Mouse (Mus musculus) neutrophil, adult 83 days (primary cell): Measurements from ENCODE around the gene Aurka. TPM values are rescaled to one million over a fixed set of nuclear protein-coding genes. Genes with fewer than 3 reads are reported as not detected.

Experiments
- total RNA-seq, 2 experiments: library from RNA; stranded (reverse); gene quantifications; one replicate each; pipeline ENCODE4 v1.2.4; 2023

Aurka gene
- 10 to 100 TPM; 56.9 to 61.2 TPM for total RNA-seq

DNA sequence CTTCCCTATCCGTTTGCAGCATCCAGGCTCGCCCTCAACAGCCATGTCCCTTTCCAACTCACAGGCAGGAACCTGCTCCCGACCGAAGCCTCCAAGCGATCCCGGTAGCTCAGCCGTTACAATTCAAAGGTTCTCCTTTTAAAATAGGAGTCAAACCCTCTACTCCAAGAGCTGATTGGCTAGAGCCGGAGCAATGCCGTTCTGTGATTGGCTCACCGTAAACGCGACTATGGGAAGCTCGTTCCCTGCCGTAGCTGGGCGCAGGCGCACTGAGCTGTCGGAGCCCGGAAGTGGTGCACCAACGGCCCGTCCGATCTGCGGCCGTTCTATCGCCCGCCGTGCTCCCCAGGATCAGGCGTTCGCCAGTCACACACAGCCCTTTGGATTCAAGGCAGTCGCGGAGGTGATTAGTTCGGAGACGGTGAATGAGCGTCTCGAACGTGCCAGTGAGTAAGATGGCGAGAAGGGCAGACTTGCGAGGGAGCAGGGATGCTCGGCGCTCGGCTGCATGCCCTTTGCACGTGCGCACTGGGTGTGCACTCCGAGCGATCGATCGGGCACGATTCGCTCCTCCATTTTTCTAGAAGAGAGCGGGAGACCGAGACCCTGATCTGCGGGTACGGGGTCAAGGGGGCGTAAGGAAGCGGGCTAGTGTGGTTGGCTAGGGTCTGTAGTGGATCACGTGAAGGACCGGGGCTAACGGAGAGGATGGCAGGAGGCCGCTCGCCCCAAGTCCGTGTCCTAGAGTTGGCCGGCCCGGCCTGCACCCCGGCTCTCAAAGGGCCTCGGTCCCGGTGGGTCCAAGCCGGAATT, at the start of gene Aurka, which contains the start of gene Cstf1:
Aurka (minus strand) TSS at position 125 of the 813 bp plus-strand sequence.
Cstf1 (plus strand) TSS at position 271 of the 813 bp plus-strand sequence.

GRCm38 (mm10) chr2:172393391-172394051, 23.2 kb upstream of the Aurka start, which contains the start of gene Cass4:
Gene Cass4 (plus strand): TSS chr2:172393794.

GRCm38 (mm10) chr2:172345258-172345738, 25.0 kb downstream of the Aurka start, which contains the start of gene Fam210b:
Gene Fam210b (plus strand): TSS chr2:172345565.

Other genes starting within 250 kb of the Aurka start
- gene Mc3r, start 122.0 kb downstream of the Aurka start, total RNA-seq, result not detected
- 1 to 10 TPM; 5.0 to 6.3 TPM for gene Fam210b, start 25.0 kb downstream of the Aurka start, total RNA-seq
- gene Cstf1, start 146 bp upstream of the Aurka start, total RNA-seq, result 10 to 100 TPM; 21.8 to 22.1 TPM
- gene Cass4, start 23.3 kb upstream of the Aurka start, total RNA-seq, result 10 to 100 TPM in 1 of 2 experiments, 1 to 10 TPM in 1; 8.2 to 13.4 TPM
- 100 to 1,000 TPM in 1 of 2 experiments, 10 to 100 TPM in 1; 90.1 to 105 TPM for gene Rtf2, start 70.0 kb upstream of the Aurka start, total RNA-seq
- gene Gcnt7, start 88.1 kb upstream of the Aurka start, total RNA-seq, result not detected
- 1 to 10 TPM; 1.6 to 4.0 TPM for gene Fam209, start 102.0 kb upstream of the Aurka start, total RNA-seq
- not detected for gene Tfap2c, start 179.1 kb upstream of the Aurka start, total RNA-seq